Mouse (Mus musculus): ENCODE data around the gene Zfp128.

DNA sequence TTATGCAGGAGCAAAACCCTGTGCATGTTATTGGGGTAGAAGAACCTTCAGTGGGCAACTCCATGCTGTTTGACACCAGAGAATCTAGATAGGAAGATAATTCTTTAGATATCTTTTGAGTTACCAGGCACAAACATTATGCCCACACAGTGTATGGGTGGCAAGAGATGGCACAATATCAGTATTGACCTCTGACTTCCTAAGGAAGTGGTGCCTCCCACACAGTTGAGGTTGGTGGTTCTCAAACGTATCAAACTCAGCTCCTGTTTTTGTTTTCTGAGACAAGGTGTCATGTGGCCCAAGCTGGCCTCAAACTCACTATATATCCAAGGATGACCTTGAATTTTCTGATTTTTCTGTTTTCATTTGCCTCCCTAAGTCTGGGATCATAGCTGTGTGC is 10.4 kb downstream of the Zfp128 start:
- TF ChIP-seq EP300 (IDR thresholded peaks at IDR 0.05) (no peak), CTCF (IDR thresholded peaks at IDR 0.05) (no peak)
